Mouse (Mus musculus) MEL (cell line): ENCODE measurements at regions not wholly inside any gene's neighbourhood (a gene's known extent, or its start where the extent isn't known, plus 50 kb on each side); places are given as distances from the start of the nearest gene placed in this dataset.

Experiments used
- DNase-seq: peaks from one replicate; pipeline ENCODE4 v3.0.0; 2011; ENCODE audit warnings: low read depth, low spot score
- H3K27ac ChIP-seq: 2 replicates; pipeline ENCODE4 v1.5.1; 2012; ENCODE audit warnings: low read depth, mild to moderate bottlenecking, control low read depth, low read length, moderate library complexity; ENCODE audit not compliant: control insufficient read depth
- H3K27me3 ChIP-seq, 2 experiments: fragments of 150-350 bp in 1 of 2; sonication (generic) in 1 of 2; 2 replicates each; pipeline ENCODE4 v1.6.1; 2012; ENCODE audit warnings: low read length in 2 of 2, mild to moderate bottlenecking in 2 of 2, improper control_type of control experiment in 1 of 2, moderate library complexity in 1 of 2; ENCODE audit not compliant: insufficient read depth in 2 of 2, control insufficient read depth in 1 of 2
- H3K36me3 ChIP-seq, 2 experiments: 2 replicates each; pipeline ENCODE4 v1.6.1; 2012 to 2014; ENCODE audit warnings: low read length in 2 of 2, improper control_type of control experiment in 1 of 2, inconsistent platforms in 1 of 2, mild to moderate bottlenecking in 1 of 2; ENCODE audit not compliant: insufficient read depth in 2 of 2, control insufficient read depth in 1 of 2
- H3K4me1 ChIP-seq, 2 experiments: fragments of 150-350 bp in 1 of 2; sonication (generic) in 1 of 2; 2 replicates each; pipeline ENCODE4 v1.6.1; 2012; ENCODE audit warnings: low read length in 2 of 2, improper control_type of control experiment in 1 of 2, mild to moderate bottlenecking in 1 of 2; ENCODE audit not compliant: insufficient read depth in 2 of 2, control insufficient read depth in 1 of 2
- H3K4me3 ChIP-seq, 2 experiments: fragments of 150-350 bp in 1 of 2; sonication (generic) in 1 of 2; 2 replicates each; pipeline ENCODE4 v1.5.1; 2012; ENCODE audit warnings: low read depth in 2 of 2, low read length in 2 of 2, mild to moderate bottlenecking in 2 of 2, moderate library complexity in 2 of 2, control low read depth in 1 of 2, improper control_type of control experiment in 1 of 2; ENCODE audit not compliant: control insufficient read depth in 1 of 2, insufficient read depth in 1 of 2
- H3K79me2 ChIP-seq: 2 replicates; pipeline ENCODE4 v1.6.1; 2012; ENCODE audit warnings: mild to moderate bottlenecking, low read length, moderate library complexity; ENCODE audit not compliant: control insufficient read depth, poor library complexity, insufficient read depth
- H3K9ac ChIP-seq: 2 replicates; pipeline ENCODE4 v1.6.1; 2012; ENCODE audit warnings: low read depth, mild to moderate bottlenecking, control low read depth, low read length, moderate library complexity; ENCODE audit not compliant: control insufficient read depth, poor library complexity, severe bottlenecking
- H3K9me3 ChIP-seq: fragments of 150-350 bp; sonication (generic); replicated peaks from 2 replicates; pipeline ENCODE4 v1.6.1; 2012; ENCODE audit warnings: mild to moderate bottlenecking, low read length, improper control_type of control experiment, moderate library complexity; ENCODE audit not compliant: insufficient read depth
- BHLHE40 ChIP-seq: IDR thresholded peaks from 2 replicates; pipeline ENCODE4 v1.6.1; 2012; ENCODE audit warnings: low read depth, mild to moderate bottlenecking, inconsistent platforms, low read length, improper control_type of control experiment, borderline replicate concordance
- CTCF ChIP-seq, 3 experiments: IDR thresholded peaks in 2 of 3; conservative IDR thresholded peaks in 1 of 3; 2 replicates each; pipeline ENCODE4 v1.5.1; 2011 to 2012; ENCODE audit warnings: low read length in 3 of 3, low read depth in 2 of 3, mild to moderate bottlenecking in 2 of 3, improper control_type of control experiment in 1 of 3, inconsistent platforms in 1 of 3, mixed read lengths in 1 of 3, moderate library complexity in 1 of 3; ENCODE audit not compliant: control insufficient read depth in 1 of 3, insufficient read depth in 1 of 3, poor library complexity in 1 of 3, severe bottlenecking in 1 of 3
- GABPA ChIP-seq: IDR thresholded peaks from 2 replicates; pipeline ENCODE4 v1.6.1; 2012; ENCODE audit warnings: low read depth, mild to moderate bottlenecking, inconsistent platforms, low read length, improper control_type of control experiment, moderate library complexity
- GATA1 ChIP-seq: IDR thresholded peaks from 2 replicates; pipeline ENCODE4 v1.6.1; 2011; ENCODE audit warnings: low read depth, low read length, improper control_type of control experiment
- JUND ChIP-seq: IDR thresholded peaks from 2 replicates; pipeline ENCODE4 v1.6.1; 2011; ENCODE audit warnings: low read depth, mild to moderate bottlenecking, improper control_type of control experiment, low read length
- MAFK ChIP-seq: IDR thresholded peaks from 2 replicates; pipeline ENCODE4 v1.6.1; 2011; ENCODE audit warnings: low read depth, mild to moderate bottlenecking, low read length, improper control_type of control experiment, borderline replicate concordance
- NELFE ChIP-seq: IDR thresholded peaks from 2 replicates; pipeline ENCODE4 v1.6.1; 2011; ENCODE audit warnings: low read depth, low read length, improper control_type of control experiment
- NRF1 ChIP-seq: IDR thresholded peaks from 2 replicates; pipeline ENCODE4 v1.6.1; 2014; ENCODE audit warnings: low read depth, mild to moderate bottlenecking, inconsistent platforms, low read length, improper control_type of control experiment, moderate library complexity; ENCODE audit not compliant: poor library complexity, insufficient read depth, severe bottlenecking
- POLR2AphosphoS2 ChIP-seq: IDR thresholded peaks from 2 replicates; pipeline ENCODE4 v1.6.1; 2011; ENCODE audit warnings: low read length, improper control_type of control experiment
- RCOR1 ChIP-seq: IDR thresholded peaks from 2 replicates; pipeline ENCODE4 v1.6.1; 2012; ENCODE audit warnings: low read depth, mild to moderate bottlenecking, inconsistent platforms, low read length, improper control_type of control experiment
- SIN3A ChIP-seq: IDR thresholded peaks from 2 replicates; pipeline ENCODE4 v1.6.1; 2012; ENCODE audit warnings: low read length, improper control_type of control experiment, inconsistent platforms
- SMC3 ChIP-seq: IDR thresholded peaks from 2 replicates; pipeline ENCODE4 v1.6.1; 2011; ENCODE audit warnings: low read depth, low read length, improper control_type of control experiment
- TAL1 ChIP-seq: IDR thresholded peaks from 2 replicates; pipeline ENCODE4 v1.6.1; 2012; ENCODE audit warnings: mild to moderate bottlenecking, inconsistent platforms, low read length, moderate library complexity, mixed read lengths
- TCF12 ChIP-seq: IDR thresholded peaks from 2 replicates; pipeline ENCODE4 v1.6.1; 2014; ENCODE audit warnings: low read depth, mild to moderate bottlenecking, inconsistent platforms, low read length, improper control_type of control experiment, moderate library complexity
- UBTF ChIP-seq: IDR thresholded peaks from 2 replicates; pipeline ENCODE4 v1.6.1; 2012; ENCODE audit warnings: low read depth, mild to moderate bottlenecking, inconsistent platforms, low read length, improper control_type of control experiment, moderate library complexity, borderline replicate concordance; ENCODE audit not compliant: insufficient read depth
- ZKSCAN1 ChIP-seq: IDR thresholded peaks from 2 replicates; pipeline ENCODE4 v1.6.1; 2012; ENCODE audit warnings: low read depth, mild to moderate bottlenecking, inconsistent platforms, low read length, improper control_type of control experiment, moderate library complexity
- ZMIZ1 ChIP-seq: IDR thresholded peaks from 2 replicates; pipeline ENCODE4 v1.6.1; 2012; ENCODE audit warnings: low read depth, mild to moderate bottlenecking, inconsistent platforms, low read length, improper control_type of control experiment, moderate library complexity

GRCm38 (mm10) chr4:26965831-26966230 lies 619.1 kb upstream of the Manea start:
- no peaks in the 10 kb centered on the region for H3K27me3 ChIP-seq

GRCm38 (mm10) chr4:26964850-26965249 lies 618.2 kb upstream of the Manea start:
- Histone ChIP-seq H3K27me3 (no peaks in the 10 kb centered on the region), H3K9me3 (no peaks in the 10 kb centered on the region), H3K79me2 (no peaks in the 10 kb centered on the region), H3K9ac (no peak overlapping the region), H3K27ac (no peak overlapping the region), H3K36me3 (no peaks in the 10 kb centered on the region), H3K4me1 (no peaks in the 10 kb centered on the region), H3K4me3 (no peak overlapping the region)
- no peak for DNase-seq
- no peak for TF ChIP-seq SMC3
- no peak for TF ChIP-seq ZKSCAN1
- TF ChIP-seq CTCF (IDR thresholded peaks at IDR 0.05 in 2 of 3, conservative IDR thresholded peaks at IDR 0.05 in 1 of 3; ENCODE audit: control insufficient read depth in 1 of 3, insufficient read depth in 1 of 3, low read depth in 2 of 3, low read length in 3 of 3, poor library complexity in 1 of 3, severe bottlenecking in 1 of 3), result no peak
- TF ChIP-seq ZMIZ1, result no peak
- TF ChIP-seq JUND, result no peak
- TF ChIP-seq BHLHE40, result no peak
- TF ChIP-seq MAFK, result no peak
- TF ChIP-seq SIN3A, result no peak
- TF ChIP-seq RCOR1, result no peak
- TF ChIP-seq NELFE, result no peak
- TF ChIP-seq NRF1, result no peak
- no peak for TF ChIP-seq TAL1
- TF ChIP-seq GABPA, result no peak

More at GRCm38 (mm10) chr4:26965831-26966230, 619.1 kb upstream of the Manea start:
- TF ChIP-seq RCOR1 (no peak), GABPA (no peak), UBTF (no peak), GATA1 (no peak)
- DNase-seq, result no peak
- H3K79me2 ChIP-seq, result no peaks in the 10 kb centered on the region
- no peaks in the 10 kb centered on the region for H3K36me3 ChIP-seq
- no peak overlapping the region for H3K4me3 ChIP-seq
- no peak overlapping the region for H3K9ac ChIP-seq
- no peaks in the 10 kb centered on the region for H3K9me3 ChIP-seq
- H3K4me1 ChIP-seq, result no peaks in the 10 kb centered on the region
- no peak overlapping the region for H3K27ac ChIP-seq

- TF ChIP-seq TCF12 (no peak), POLR2AphosphoS2 (no peak), ZMIZ1 (no peak), SIN3A (no peak), BHLHE40 (no peak)
- TF ChIP-seq, all 39 proteins: peak for 0
- Histone ChIP-seq H3K27me3 (no peaks in the 10 kb centered on the region), H3K4me1 (no peaks in the 10 kb centered on the region), H3K9ac (no peak overlapping the region), H3K4me3 (no peak overlapping the region), H3K36me3 (no peaks in the 10 kb centered on the region), H3K27ac (no peak overlapping the region), H3K9me3 (no peaks in the 10 kb centered on the region), H3K79me2 (no peaks in the 10 kb centered on the region)
- no peak for DNase-seq
Measured at GRCm38 (mm10) chr4:26944617-26945016, 597.9 kb upstream of the Manea start.
